In genomic region chr10:62792177-62793090, GRCm38 (mm10) we compare ENCODE assay signal across 8 mouse cellular contexts. TPM values are rescaled to one million over a fixed set of nuclear protein-coding genes. Genes with fewer than 3 reads are reported as not detected.
DNase-seq lines count a peak whose midpoint lies in the region; ATAC-seq lines count a peak whose summit lies in the region.

TSS of gene Ccar1 (minus strand) at chr10:62792286.

- H3K9me3 ChIP-seq in intestine, embryonic 14.5 days (ENCODE audit: control insufficient read depth, low read length) = no peaks in the 10 kb centered on the region

- peak within 1 kb of the TSS; percentile 74 for H3K4me3 ChIP-seq in intestine, embryonic 14.5 days (ENCODE audit: low read depth, low read length)

- 2% methylated on average over 55 of the region's 55 CpGs for WGBS in intestine, embryonic 14.5 days

- peak; percentile 98 for ATAC-seq in intestine, embryonic 14.5 days (replicated peaks; ENCODE audit: low FRiP score, low TSS enrichment, low read depth)

- peak within 1 kb of the TSS; percentile 79 for H3K9ac ChIP-seq in intestine, embryonic 14.5 days (ENCODE audit: low read length)

- H3K36me3 ChIP-seq in intestine, embryonic 14.5 days (ENCODE audit: control insufficient read depth, insufficient read depth, low read length) = peaks cover 35% of the 10 kb centered on the region

- peaks cover 5% of the 10 kb centered on the region for H3K4me1 ChIP-seq in intestine, embryonic 14.5 days (replicated peaks; ENCODE audit: control insufficient read depth, insufficient read depth, low read length)

- H3K27me3 ChIP-seq in intestine, embryonic 14.5 days (replicated peaks; ENCODE audit: control insufficient read depth, insufficient read depth, low read length) = no peaks in the 10 kb centered on the region

- DNase-seq in adrenal gland, adult 18-20 months (ENCODE audit: low spot score in 2 of 2) = peak; percentile 99
- peak; percentile 100 for DNase-seq in embryo, embryonic 11 days
- peak; percentile 98 for DNase-seq in gastrocnemius, postnatal 25 days
- DNase-seq in intestine, embryonic 14.5 days (ENCODE audit: low spot score) = peak; percentile 100
- peak; percentile 99 for DNase-seq in left cerebral cortex, postnatal 14 days (ENCODE audit: low spot score in 2 of 2)
- DNase-seq in mesoderm, embryonic 11.5 days (ENCODE audit: low read depth, low spot score) = peak; percentile 99
- DNase-seq in right cerebral cortex, postnatal 36 days (ENCODE audit: low spot score in 2 of 2) = peak; percentile 97
- DNase-seq in yolk sac, embryonic 10.5 days (ENCODE audit: low spot score) = peak; percentile 98

- intact Hi-C loops in left cerebral cortex, postnatal 14 days (cut with DNase I) = no loop called here

- peak within 1 kb of the TSS; percentile 65 for H3K4me2 ChIP-seq in intestine, embryonic 14.5 days (ENCODE audit: low read length)

- peak within 1 kb of the TSS; percentile 93 for H3K27ac ChIP-seq in intestine, embryonic 14.5 days (ENCODE audit: low read depth)

RNA-seq across cellular contexts. Expression of gene Ccar1, which starts in this region (rescaled TPM):
- total RNA-seq in adrenal gland, adult 18-20 months (2021) = 10 to 100 TPM; 65.6 to 89.6 TPM
- total RNA-seq in gastrocnemius, postnatal 25 days (2021) = 10 to 100 TPM; 26.4 to 28.8 TPM
- polyA plus RNA-seq in intestine, embryonic 14.5 days (2014; fragmentation: Nextera tagmentation; extraction: Ambion mirVana) = 122 and 136 TPM in 2 replicates
- total RNA-seq in left cerebral cortex, postnatal 14 days (2021) = 10 to 100 TPM; 55.9 to 60.1 TPM

Comparison
In these comparisons a context has a peak if more than half of its experiments do, and no peak if none do; other contexts are left out.
1. Peak in every context shown above with its lines: DNase-seq, ATAC-seq, H3K4me3 ChIP-seq and H3K27ac ChIP-seq.